7 mouse cellular contexts compared by ENCODE assay signal in genomic region chr14:62760321-62761035, GRCm38 (mm10). TPM values are rescaled to one million over a fixed set of nuclear protein-coding genes. Genes with fewer than 3 reads are reported as not detected.
DNase-seq lines count a peak whose midpoint lies in the region; ATAC-seq lines count a peak whose summit lies in the region.

No protein-coding gene starts in this region.

- ATAC-seq in inflammation-experienced regulatory T-cells, adult 6 months: peak; percentile 0
- ATAC-seq in megakaryocyte-erythroid progenitor cell, adult 5-6 weeks (replicated peaks; ENCODE audit: low FRiP score, low TSS enrichment, poor library complexity, severe bottlenecking): peak; percentile 15

- intact Hi-C loops in gastrocnemius, postnatal 14 days (cut with DNase I; ENCODE audit: low total_unique reads): no loop called here
- intact Hi-C loops in left cerebral cortex, postnatal 10 days (cut with DNase I): loop anchor here (2.0 to 5.0 kb wide), 2 partner anchors 76 to 177 kb away; partner anchors contain the start of gene Wdfy2

- peak; percentile 36 for DNase-seq in adipocyte (ENCODE audit: low spot score)
- peak; percentile 59 for DNase-seq in embryo, embryonic 11 days
- peak; percentile 54 for DNase-seq in gastrocnemius, postnatal 14 days
- peak; percentile 46 to 78 for DNase-seq in left cerebral cortex, postnatal 10 days (ENCODE audit: extremely low spot score in 1 of 2, low spot score in 2 of 2)
- DNase-seq in spleen, adult 18-20 months: peak; percentile 58 to 68

RNA-seq across cellular contexts. Expression of gene Ints6, which starts 0.5 kb away (rescaled TPM):
- 10 to 100 TPM; 11.8 to 12.3 TPM for total RNA-seq in gastrocnemius, postnatal 14 days (2021)
- 10 to 100 TPM; 14.9 to 28.1 (median 26.3) TPM for polyA plus RNA-seq in inflammation-experienced regulatory T-cells, adult 6 months (2017; shearing (Covaris generic))
- total RNA-seq in left cerebral cortex, postnatal 10 days (2021): 10 to 100 TPM; 38.2 to 44.0 TPM
- 37.0 and 58.2 TPM in 2 replicates for total RNA-seq in megakaryocyte-erythroid progenitor cell, adult 5-6 weeks (2014; fragmentation: Nextera tagmentation)
- 93.6 and 138 TPM in 2 replicates for total RNA-seq in megakaryocyte-erythroid progenitor cell, adult 5-6 weeks (2017)

Comparison
In these comparisons a context has a peak if more than half of its experiments do, and no peak if none do; other contexts are left out.
1. Peak in every context shown above with its lines: DNase-seq and ATAC-seq.